Mouse (Mus musculus) yolk sac, embryonic 10.5 days (tissue): ENCODE measurements around the gene Synpo2l.
"Not testable (repeated sequence)": the region's sequence is repeated elsewhere in the genome, so short reads cannot be mapped to it uniquely, and the experiment has no call there.

ENCODE experiments used
- DNase-seq: peaks from one replicate; pipeline ENCODE4 v3.0.0-alpha.2; 2017; ENCODE audit warnings: low spot score

Gene Synpo2l

DNA sequence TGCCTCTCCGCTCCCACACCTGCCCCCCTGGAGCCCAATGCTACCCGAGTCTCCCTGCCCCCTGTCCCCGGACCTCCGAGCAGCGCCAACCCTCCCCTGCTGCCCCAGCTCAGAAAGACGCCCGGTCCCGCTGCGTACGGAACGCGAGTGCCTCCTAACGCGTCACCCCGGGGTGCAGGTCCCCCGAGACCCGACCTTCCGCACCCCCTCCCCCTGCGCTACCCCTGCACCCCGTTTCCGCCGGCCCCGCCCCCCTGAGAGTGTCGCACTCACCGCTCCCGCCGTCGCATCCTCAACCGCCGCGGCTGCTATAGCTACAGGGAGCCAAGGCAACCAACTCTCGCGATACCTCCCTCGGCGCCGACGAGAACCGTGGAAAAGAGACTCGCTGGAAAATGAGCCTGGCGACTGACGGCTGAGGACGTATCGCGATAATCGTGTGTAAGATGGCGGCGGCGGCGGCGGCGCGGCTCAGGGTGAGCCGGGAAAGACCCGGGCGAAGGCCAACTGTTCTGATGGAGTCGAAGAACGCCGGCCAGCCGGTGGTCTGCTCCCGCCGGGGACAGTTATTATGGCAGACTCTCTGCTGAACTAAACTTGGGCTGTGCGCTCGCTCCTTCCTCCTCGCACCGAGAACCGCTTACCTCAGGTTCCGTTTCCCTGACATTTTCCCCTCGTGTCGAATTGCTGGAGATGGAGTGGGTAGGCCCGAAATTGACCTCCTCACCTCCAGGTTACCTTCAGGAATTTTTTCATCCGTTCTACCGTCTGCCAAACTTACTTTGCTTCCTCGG, 27.3 kb downstream of the Synpo2l start, which contains the start of gene Usp54:
Usp54 (minus strand) TSS at position 420 of the 794 bp plus-strand sequence.
- DNase-seq = peak; percentile 96

DNA sequence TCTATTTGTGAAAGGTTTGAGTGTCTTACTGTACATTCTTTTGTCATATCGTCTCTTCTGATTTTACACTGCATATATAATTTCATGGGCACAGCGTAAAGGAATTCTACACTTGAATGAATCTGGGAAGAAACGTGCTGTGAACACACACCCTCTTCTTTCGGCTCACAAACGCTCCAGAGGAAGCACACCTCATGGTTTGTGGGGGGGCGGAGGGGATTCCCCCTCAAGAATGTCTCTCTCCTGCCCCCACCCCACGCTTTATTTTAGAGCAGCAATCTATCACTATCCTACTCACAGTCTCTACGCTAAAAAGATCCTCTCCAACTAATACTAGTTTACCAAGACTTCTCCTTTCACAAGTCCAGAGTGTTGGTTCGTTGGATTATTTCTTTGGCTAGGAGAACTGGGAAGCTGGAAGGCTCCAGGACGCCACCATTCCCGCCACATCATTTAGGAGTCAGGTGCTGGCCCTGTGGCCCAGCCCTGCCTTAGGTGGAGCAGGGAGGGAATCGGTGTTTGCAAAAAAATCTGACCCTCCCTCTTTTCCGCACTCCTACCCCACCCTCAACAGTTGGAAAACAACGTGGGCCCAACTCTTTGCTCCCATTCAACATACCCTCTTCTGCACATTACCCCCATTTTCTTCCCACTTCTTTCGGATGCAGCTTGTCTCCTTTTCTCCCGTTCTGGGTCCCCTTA, 28.1 kb downstream of the Synpo2l start:
- no peak for DNase-seq

DNA sequence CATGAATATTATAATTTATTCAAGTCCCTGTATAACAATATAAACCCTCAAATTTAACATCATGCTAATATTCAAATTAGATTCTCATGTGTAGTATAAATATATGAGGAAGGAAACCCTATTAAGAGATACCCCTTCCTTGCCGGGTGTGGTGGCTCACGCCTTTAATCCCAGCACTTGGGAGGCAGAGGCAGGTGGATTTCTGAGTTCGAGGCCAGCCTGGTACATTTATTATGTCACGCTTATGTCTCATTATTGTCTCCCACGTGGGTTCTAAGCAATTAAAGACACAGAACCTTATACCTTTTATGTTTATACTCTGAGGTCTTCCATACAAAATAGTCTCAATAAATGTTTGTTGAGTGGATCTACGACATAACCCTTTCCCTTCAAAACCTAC, 29.5 kb downstream of the Synpo2l start:
- no peak for DNase-seq

DNA sequence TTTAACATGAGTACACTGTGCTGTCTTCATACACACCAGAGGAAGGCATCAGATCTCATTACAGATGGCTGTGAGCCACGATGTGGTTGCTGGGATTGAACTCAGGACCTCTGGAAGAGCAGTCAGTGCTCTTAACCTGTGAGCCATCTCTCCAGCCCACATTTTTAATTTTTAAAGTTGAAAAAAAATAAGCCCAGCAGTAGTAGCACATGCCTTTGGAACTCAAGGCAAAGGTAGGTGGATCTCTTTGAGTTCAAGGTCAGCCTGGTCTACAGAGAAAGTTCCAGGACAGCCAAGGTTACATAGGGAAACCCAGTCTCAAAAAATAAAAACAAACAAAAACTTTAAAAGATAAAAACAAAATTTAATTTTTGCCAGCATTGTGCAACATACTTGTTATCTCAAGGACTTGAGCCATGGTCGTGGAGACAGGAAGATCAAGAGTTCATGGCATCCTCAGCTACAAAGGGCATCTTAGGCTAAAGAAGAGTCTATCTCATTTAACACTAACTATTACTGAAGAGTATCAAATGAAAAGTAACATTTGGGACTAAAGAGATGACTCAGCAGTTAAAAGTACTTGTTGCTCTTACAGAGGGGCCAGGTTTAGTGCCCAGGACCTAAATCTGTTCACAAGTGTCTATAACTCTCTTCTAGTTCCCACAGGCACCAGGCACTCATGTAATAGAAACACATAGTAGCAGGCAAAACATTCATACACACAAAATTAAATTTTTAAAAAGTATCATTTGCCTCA, 30.2 kb downstream of the Synpo2l start:
- no peak for DNase-seq

DNA sequence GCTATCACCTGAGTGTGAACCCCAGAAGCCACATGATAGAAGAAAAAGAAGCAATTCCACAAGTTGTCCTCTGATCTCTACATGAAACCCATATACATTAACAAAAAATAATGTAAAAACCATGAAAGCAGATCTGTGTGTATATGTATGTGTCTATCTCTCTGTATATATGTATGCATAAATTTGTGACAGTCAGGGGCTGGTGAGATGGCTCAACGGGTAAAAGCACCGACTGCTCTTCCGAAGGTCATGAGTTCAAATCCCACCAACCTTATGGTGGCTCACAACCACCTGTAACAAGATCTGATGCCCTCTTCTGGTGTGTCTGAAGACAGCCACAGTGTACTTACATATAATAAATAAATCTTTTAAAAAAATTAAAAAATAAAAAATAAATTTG, 31.2 kb downstream of the Synpo2l start:
- DNase-seq = not testable (repeated sequence)

DNA sequence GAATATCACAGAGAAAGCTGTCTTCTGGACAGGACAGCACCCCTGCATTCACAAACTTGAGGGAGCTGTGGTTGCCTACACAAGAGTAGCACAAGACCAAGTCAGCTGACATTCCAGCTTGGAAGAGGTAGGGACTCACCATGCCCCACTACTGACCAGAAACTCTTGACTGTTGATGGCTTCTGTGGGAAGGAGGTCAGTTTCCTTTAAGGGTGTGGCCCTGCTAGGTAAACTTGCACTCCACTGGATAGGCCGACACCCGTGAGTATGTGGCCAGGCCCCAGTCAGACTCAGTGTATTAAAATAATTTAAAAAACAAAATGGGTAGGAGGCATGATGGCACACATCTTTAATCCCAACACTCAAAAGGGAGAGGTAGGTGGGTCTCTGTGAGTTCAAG, 32.6 kb downstream of the Synpo2l start:
- DNase-seq = no peak

DNA sequence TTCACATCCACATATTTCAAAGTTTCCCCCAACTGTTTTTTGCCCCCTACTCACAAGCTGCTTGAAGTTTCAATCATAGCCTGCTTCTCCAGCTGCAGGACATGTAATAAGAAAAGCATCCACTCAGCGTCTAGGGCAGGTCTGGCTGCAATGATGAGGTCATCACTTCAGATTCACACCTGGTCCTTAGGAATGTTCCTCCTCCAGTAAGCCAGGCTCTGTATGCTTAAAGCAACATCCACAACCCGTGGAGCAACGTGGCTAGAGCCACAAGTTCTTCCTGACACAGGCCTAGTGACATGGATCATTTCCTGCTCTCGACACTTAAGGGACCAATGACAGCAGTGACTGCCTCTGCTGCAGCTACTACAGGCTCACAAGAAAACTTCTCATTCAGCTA, 36.9 kb downstream of the Synpo2l start:
- no peak for DNase-seq

DNA sequence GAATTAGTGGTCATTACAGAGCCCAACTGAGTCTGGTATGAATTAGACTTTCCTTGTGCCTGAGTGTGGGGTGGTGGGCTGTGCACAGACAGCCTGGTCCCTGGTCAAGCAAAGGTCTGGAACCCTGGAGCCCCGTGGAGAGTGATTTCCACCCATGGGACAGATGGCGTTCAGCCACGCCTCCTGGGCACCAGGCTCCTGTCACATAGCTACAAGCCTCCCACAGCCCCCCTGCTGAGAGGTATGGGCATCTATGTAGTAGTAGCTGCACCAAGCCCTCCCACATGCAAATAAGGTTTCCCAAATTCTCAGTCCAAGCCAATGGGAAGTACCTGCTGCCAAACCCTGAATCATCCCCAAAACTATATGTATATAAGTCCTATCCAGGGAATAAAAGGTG, 41.2 kb downstream of the Synpo2l start:
- DNase-seq = no peak

DNA sequence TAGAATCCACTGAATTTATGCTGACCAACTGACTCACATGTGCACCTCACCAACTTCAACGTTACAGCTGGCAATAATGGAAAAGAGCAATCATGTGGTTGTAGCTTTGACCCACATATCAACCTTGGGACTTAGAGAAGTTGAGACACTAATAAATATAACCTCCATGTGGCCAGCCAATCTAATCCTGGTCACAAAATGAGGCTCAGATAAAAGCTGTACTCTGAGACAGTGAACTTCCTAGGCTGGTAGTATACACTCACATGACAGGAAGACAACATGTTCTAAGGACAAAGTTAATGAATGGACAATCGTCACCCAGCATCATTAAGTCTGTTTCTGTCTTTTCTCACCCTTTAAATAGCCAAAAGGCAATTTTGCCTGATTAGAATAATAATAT, 41.7 kb downstream of the Synpo2l start:
- no peak for DNase-seq

DNA sequence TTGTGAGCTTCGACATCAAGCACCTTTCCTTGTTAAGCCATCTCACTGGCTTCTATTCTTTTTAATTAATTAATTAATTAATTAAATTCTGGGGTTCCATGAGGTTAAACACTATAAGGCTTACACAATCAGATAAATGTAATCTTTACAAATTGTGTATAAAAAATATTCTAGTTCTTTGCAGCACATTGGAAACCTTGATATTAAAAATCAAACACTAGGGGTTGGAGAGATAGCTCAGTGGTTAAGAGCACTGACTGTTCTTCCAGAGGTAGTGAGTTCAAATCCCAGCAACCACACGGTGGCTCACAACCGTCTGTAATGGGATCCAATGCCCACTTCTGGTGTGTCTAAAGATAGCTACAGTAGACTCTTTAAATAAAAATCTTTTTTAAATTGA, 45.2 kb downstream of the Synpo2l start:
- DNase-seq = no peak

DNA sequence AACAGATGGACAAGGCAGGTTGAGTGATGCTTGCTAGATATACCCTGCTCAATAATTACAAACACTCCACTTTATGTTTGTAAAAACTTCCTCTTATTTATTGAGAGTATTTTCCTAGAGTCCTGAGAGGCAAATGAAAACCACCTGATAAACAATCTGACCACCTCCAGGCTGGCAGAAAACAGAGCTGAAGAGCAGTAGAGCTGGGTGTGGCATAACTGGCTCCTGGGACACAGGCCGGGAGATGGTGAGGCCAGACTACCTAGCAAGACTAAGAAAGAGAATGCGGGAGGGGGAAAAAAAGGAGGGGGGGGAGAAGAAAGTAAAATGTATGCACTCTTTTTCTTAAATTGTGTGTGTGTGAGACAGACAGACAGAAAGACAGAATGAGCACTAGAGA, 45.7 kb downstream of the Synpo2l start:
- no peak for DNase-seq

DNA sequence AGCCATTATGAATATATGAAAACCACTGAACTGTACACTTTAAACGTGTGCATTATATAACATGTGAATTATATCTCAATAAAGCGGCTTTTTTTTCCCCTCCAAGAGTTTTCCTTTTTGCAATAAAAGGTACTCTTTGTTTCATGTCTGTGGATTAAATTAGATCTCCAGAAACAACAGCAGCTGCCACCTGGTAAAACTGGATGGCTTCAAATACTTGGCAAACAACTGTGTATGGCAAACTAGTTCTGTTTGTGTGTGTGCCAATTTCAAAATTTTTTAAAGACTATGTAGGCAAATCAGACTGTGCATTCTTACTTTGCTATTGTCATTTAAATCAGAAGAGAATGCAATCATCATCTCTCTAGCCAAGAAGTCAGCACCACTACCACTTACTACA, 46.3 kb downstream of the Synpo2l start:
- DNase-seq = no peak

DNA sequence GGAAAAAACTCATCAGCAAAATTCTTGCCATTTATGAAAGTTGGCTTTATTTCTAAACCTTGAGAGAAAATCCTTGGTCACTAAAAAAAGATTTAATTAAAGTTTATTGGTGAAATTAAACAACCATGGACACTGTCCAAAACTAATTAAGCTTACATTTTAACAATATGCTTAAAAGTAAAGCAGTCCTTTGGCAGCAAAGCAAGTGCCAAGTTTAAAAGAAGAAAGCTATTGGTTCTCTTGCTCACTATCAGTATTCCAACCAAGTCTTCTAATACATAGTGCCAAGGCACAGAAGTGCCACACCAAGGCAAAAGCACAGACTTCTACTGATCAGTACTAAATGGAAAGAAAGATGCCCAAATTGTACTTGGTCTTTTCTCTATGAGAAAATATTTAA, 49.0 kb downstream of the Synpo2l start:
- DNase-seq = no peak

DNA sequence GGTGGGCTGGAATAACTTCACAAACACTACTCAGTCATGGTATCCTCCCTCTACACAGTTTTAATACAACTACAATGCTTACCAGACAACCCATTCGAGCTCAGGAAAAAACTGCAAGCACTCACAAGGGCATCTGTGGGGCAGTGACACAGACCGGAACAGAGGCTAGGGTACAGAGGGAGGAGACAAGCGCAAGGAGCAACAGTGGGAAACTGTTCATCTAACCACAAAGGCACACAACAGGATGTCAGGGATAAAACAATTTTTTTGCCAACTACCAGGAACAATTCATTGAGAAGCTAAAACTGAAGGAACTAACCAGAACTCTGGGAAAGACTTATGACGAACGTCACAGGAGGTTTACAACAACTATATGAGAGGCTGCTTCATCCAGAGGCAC, 49.9 kb downstream of the Synpo2l start:
- DNase-seq = no peak

DNA sequence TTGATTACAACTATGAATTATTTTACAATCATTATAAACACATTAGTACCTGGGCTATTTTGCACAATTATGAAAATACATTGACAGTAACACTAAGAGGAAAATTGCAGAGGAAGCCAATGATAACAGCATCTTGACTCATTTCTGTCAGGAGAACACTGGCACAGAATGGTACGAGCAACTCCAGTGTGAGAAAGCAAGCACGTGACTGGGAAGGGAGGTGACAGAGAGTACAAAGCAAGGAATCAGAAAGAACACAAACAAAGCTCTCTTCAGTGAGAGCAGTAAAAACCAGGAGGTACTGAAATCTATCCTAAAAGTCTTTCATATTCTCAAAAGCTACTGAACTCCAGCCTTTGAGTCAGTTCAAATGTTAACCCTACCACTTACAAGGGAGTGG, 51.7 kb downstream of the Synpo2l start:
- DNase-seq = no peak

DNA sequence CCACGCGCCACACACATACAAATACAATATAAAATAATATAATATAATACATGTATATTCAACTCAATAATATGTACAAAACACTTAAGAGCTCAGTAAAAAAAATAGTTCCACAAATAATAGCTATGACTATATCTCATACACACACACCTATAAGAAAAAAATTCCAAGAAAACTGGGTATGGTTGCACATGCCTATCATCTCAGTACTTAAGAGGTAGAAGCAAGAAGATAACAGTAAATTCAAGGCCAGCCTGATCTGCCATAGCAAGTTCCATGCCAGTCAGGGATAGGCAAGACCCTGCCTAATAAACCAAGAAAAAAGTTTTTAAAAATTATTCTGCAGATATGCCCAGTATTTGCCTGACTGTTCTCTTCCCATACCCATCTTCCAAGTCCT, 53.1 kb downstream of the Synpo2l start:
- no peak for DNase-seq

DNA sequence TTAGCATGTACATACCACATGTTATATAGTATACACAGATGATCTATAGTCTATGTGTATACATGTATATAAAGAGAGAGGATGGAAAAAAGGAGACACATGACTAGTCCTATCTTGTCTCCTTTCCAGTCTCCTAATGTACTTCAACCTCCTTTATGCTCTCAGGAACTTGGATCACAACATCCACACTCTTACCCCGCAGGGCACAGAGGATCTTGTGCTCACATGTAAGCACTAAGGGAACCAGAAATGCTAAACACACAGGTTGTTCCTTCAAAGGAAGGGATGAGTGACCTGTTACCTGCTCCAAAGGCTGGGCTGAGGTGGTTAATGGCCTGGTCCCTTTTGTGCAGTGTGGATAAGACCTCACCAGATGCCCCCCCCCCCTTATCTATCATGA, 55.3 kb downstream of the Synpo2l start:
- DNase-seq = no peak

DNA sequence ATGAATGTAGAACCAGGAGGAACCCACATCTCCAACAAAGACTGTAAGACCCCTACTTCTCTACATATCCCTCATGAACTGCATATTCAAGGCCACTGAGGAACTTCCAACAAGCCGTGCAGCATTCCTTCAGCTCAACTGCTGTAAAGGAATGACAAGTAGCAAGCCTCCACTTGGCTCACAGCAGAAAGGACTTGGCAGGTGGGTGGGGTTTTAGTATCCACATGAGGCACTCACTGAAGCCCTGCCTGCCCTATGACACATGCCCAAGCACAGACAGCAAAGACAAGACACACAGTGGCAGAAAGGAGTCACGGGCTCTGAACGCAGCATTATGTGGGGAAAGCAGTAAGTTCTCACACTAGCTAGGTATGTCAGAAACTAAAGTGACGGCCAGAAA, 58.0 kb downstream of the Synpo2l start:
- DNase-seq = no peak

DNA sequence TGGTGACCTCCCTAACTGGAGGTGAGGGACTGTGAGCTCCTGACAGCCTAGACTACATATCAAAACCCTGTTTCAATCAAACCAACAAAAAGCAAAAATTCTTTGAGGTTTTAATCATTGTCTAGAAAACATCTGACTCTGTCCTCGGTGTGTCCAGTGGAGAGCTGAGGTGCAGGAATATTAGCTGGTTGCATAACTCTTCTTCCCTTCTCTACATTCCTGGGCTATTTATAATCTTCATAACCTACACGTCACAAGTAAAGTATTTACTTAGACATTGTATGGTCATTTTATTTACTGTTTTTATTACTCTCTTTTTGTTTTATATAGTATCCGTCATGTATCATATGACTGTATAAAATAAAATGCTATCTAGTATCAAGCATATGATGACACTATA, 58.6 kb downstream of the Synpo2l start:
- DNase-seq = no peak
